Mouse (Mus musculus): ENCODE results near the gene Bhlhe40.

The Bhlhe40 gene

GRCm38 (mm10) chr6:108670821-108671220 is 10.4 kb downstream of the Bhlhe40 start:
- no peak for DNase-seq (ENCODE audit: low read depth, low spot score)
- Histone ChIP-seq H3K36me3 (ENCODE audit: control insufficient read depth, insufficient read depth, low read length, poor library complexity, severe bottlenecking) (no peaks in the 10 kb centered on the region), H3K27me3 (ENCODE audit: control insufficient read depth, insufficient read depth, low read length, poor library complexity, severe bottlenecking) (no peaks in the 10 kb centered on the region)

GRCm38 (mm10) chr6:108672094-108672493 is 11.7 kb downstream of the Bhlhe40 start:
- Histone ChIP-seq H3K27me3 (ENCODE audit: control insufficient read depth, insufficient read depth, low read length, poor library complexity, severe bottlenecking) (no peaks in the 10 kb centered on the region), H3K36me3 (ENCODE audit: control insufficient read depth, insufficient read depth, low read length, poor library complexity, severe bottlenecking) (no peaks in the 10 kb centered on the region)
- DNase-seq (ENCODE audit: low read depth, low spot score) = no peak

GRCm38 (mm10) chr6:108674221-108674620 is 13.8 kb downstream of the Bhlhe40 start:
- Histone ChIP-seq H3K36me3 (ENCODE audit: control insufficient read depth, insufficient read depth, low read length, poor library complexity, severe bottlenecking) (no peaks in the 10 kb centered on the region), H3K27me3 (ENCODE audit: control insufficient read depth, insufficient read depth, low read length, poor library complexity, severe bottlenecking) (no peaks in the 10 kb centered on the region)
- DNase-seq (ENCODE audit: low read depth, low spot score) = no peak

- DNase-seq (ENCODE audit: low read depth, low spot score) = no peak
- H3K27me3 ChIP-seq (ENCODE audit: control insufficient read depth, insufficient read depth, low read length, poor library complexity, severe bottlenecking) = no peaks in the 10 kb centered on the region
- no peaks in the 10 kb centered on the region for H3K36me3 ChIP-seq (ENCODE audit: control insufficient read depth, insufficient read depth, low read length, poor library complexity, severe bottlenecking)
Measured at GRCm38 (mm10) chr6:108676783-108677340, 16.4 kb downstream of the Bhlhe40 start.

GRCm38 (mm10) chr6:108677697-108678096 is 17.3 kb downstream of the Bhlhe40 start:
- Histone ChIP-seq H3K27me3 (ENCODE audit: control insufficient read depth, insufficient read depth, low read length, poor library complexity, severe bottlenecking) (no peaks in the 10 kb centered on the region), H3K36me3 (ENCODE audit: control insufficient read depth, insufficient read depth, low read length, poor library complexity, severe bottlenecking) (no peaks in the 10 kb centered on the region)
- no peak for DNase-seq (ENCODE audit: low read depth, low spot score)

- no peaks in the 10 kb centered on the region for H3K36me3 ChIP-seq (ENCODE audit: control insufficient read depth, insufficient read depth, low read length, poor library complexity, severe bottlenecking)
- DNase-seq (ENCODE audit: low read depth, low spot score) = no peak
- no peaks in the 10 kb centered on the region for H3K27me3 ChIP-seq (ENCODE audit: control insufficient read depth, insufficient read depth, low read length, poor library complexity, severe bottlenecking)
Measured at GRCm38 (mm10) chr6:108678227-108678626, 17.8 kb downstream of the Bhlhe40 start.

GRCm38 (mm10) chr6:108680503-108680902 is 20.1 kb downstream of the Bhlhe40 start:
- H3K27me3 ChIP-seq (ENCODE audit: control insufficient read depth, insufficient read depth, low read length, poor library complexity, severe bottlenecking) = no peaks in the 10 kb centered on the region
- DNase-seq (ENCODE audit: low read depth, low spot score) = no peak
- H3K36me3 ChIP-seq (ENCODE audit: control insufficient read depth, insufficient read depth, low read length, poor library complexity, severe bottlenecking) = no peaks in the 10 kb centered on the region

GRCm38 (mm10) chr6:108681084-108681483 is 20.7 kb downstream of the Bhlhe40 start:
- DNase-seq (ENCODE audit: low read depth, low spot score) = no peak
- H3K27me3 ChIP-seq (ENCODE audit: control insufficient read depth, insufficient read depth, low read length, poor library complexity, severe bottlenecking) = no peaks in the 10 kb centered on the region
- no peaks in the 10 kb centered on the region for H3K36me3 ChIP-seq (ENCODE audit: control insufficient read depth, insufficient read depth, low read length, poor library complexity, severe bottlenecking)

GRCm38 (mm10) chr6:108683140-108683539 is 22.7 kb downstream of the Bhlhe40 start:
- no peaks in the 10 kb centered on the region for H3K27me3 ChIP-seq (ENCODE audit: control insufficient read depth, insufficient read depth, low read length, poor library complexity, severe bottlenecking)

GRCm38 (mm10) chr6:108684430-108684829 is 24.0 kb downstream of the Bhlhe40 start:
- Histone ChIP-seq H3K36me3 (ENCODE audit: control insufficient read depth, insufficient read depth, low read length, poor library complexity, severe bottlenecking) (no peaks in the 10 kb centered on the region), H3K27me3 (ENCODE audit: control insufficient read depth, insufficient read depth, low read length, poor library complexity, severe bottlenecking) (no peaks in the 10 kb centered on the region)
- no peak for DNase-seq (ENCODE audit: low read depth, low spot score)

More at GRCm38 (mm10) chr6:108683140-108683539, 22.7 kb downstream of the Bhlhe40 start:
- no peak for DNase-seq (ENCODE audit: low read depth, low spot score)
- no peaks in the 10 kb centered on the region for H3K36me3 ChIP-seq (ENCODE audit: control insufficient read depth, insufficient read depth, low read length, poor library complexity, severe bottlenecking)

GRCm38 (mm10) chr6:108685758-108686355 is 25.4 kb downstream of the Bhlhe40 start:
- DNase-seq (ENCODE audit: low read depth, low spot score) = no peak
- H3K36me3 ChIP-seq (ENCODE audit: control insufficient read depth, insufficient read depth, low read length, poor library complexity, severe bottlenecking) = no peaks in the 10 kb centered on the region
- H3K27me3 ChIP-seq (ENCODE audit: control insufficient read depth, insufficient read depth, low read length, poor library complexity, severe bottlenecking) = no peaks in the 10 kb centered on the region

GRCm38 (mm10) chr6:108686930-108687329 is 26.5 kb downstream of the Bhlhe40 start:
- DNase-seq (ENCODE audit: low read depth, low spot score) = no peak
- Histone ChIP-seq H3K27me3 (ENCODE audit: control insufficient read depth, insufficient read depth, low read length, poor library complexity, severe bottlenecking) (no peaks in the 10 kb centered on the region), H3K36me3 (ENCODE audit: control insufficient read depth, insufficient read depth, low read length, poor library complexity, severe bottlenecking) (no peaks in the 10 kb centered on the region)

- no peaks in the 10 kb centered on the region for H3K36me3 ChIP-seq (ENCODE audit: control insufficient read depth, insufficient read depth, low read length, poor library complexity, severe bottlenecking)
- H3K27me3 ChIP-seq (ENCODE audit: control insufficient read depth, insufficient read depth, low read length, poor library complexity, severe bottlenecking) = no peaks in the 10 kb centered on the region
- DNase-seq (ENCODE audit: low read depth, low spot score) = peak; percentile 61
Measured at GRCm38 (mm10) chr6:108688344-108688743, 27.9 kb downstream of the Bhlhe40 start.

- Histone ChIP-seq H3K36me3 (ENCODE audit: control insufficient read depth, insufficient read depth, low read length, poor library complexity, severe bottlenecking) (no peaks in the 10 kb centered on the region), H3K27me3 (ENCODE audit: control insufficient read depth, insufficient read depth, low read length, poor library complexity, severe bottlenecking) (no peaks in the 10 kb centered on the region)
- no peak for DNase-seq (ENCODE audit: low read depth, low spot score)
Measured at GRCm38 (mm10) chr6:108692986-108693385, 32.6 kb downstream of the Bhlhe40 start.

- DNase-seq (ENCODE audit: low read depth, low spot score) = peak; percentile 46
- Histone ChIP-seq H3K27me3 (ENCODE audit: control insufficient read depth, insufficient read depth, low read length, poor library complexity, severe bottlenecking) (no peaks in the 10 kb centered on the region), H3K36me3 (ENCODE audit: control insufficient read depth, insufficient read depth, low read length, poor library complexity, severe bottlenecking) (no peaks in the 10 kb centered on the region)
Measured at GRCm38 (mm10) chr6:108694965-108695724, 34.7 kb downstream of the Bhlhe40 start.
